Mouse (Mus musculus) forebrain, embryonic 14.5 days (tissue): Measurements from ENCODE around the gene Cnnm2. TPM values are rescaled to one million over a fixed set of nuclear protein-coding genes. Genes with fewer than 3 reads are reported as not detected.

ENCODE experiments used
- ATAC-seq: fragments of 200-750 bp; cut with Nextera tagmentation; 2 replicates; pipeline ENCODE4 v1.8.0; 2017; ENCODE audit warnings: mild to moderate bottlenecking, moderate library complexity
- DNase-seq: peaks from one replicate; pipeline ENCODE4 v3.0.0-alpha.2; 2015; ENCODE audit warnings: low spot score
- H3K27ac ChIP-seq: fragments of 300-500 bp; sonication (generic); 2 replicates; pipeline ENCODE4 v1.5.1; 2014; ENCODE audit warnings: low read depth, mild to moderate bottlenecking, control low read depth, low read length, moderate library complexity
- H3K27me3 ChIP-seq: fragments of 300-500 bp; sonication (generic); replicated peaks from 2 replicates; pipeline ENCODE4 v1.6.1; 2014; ENCODE audit warnings: low read length, control low read depth, mixed read lengths; ENCODE audit not compliant: control insufficient read depth, insufficient read depth
- H3K36me3 ChIP-seq: fragments of 300-500 bp; sonication (generic); 2 replicates; pipeline ENCODE4 v1.6.1; 2014; ENCODE audit warnings: low read length, control low read depth; ENCODE audit not compliant: control insufficient read depth, insufficient read depth
- H3K4me1 ChIP-seq: fragments of 300-500 bp; sonication (generic); 2 replicates; pipeline ENCODE4 v1.6.1; 2014; ENCODE audit warnings: antibody characterized with exemption, low read length, control low read depth; ENCODE audit not compliant: control insufficient read depth, insufficient read depth
- H3K4me2 ChIP-seq: fragments of 300-500 bp; sonication (generic); 2 replicates; pipeline ENCODE4 v1.6.1; 2014; ENCODE audit warnings: mild to moderate bottlenecking, control low read depth, low read length
- H3K4me3 ChIP-seq: fragments of 300-500 bp; sonication (generic); 2 replicates; pipeline ENCODE4 v1.5.1; 2014; ENCODE audit warnings: low read depth, low read length, control low read depth
- H3K9ac ChIP-seq: fragments of 300-500 bp; sonication (generic); 2 replicates; pipeline ENCODE4 v1.6.1; 2014; ENCODE audit warnings: mild to moderate bottlenecking, low read length, control low read depth, moderate library complexity
- H3K9me3 ChIP-seq: fragments of 300-500 bp; sonication (generic); replicated peaks from 2 replicates; pipeline ENCODE4 v1.6.1; 2016; ENCODE audit warnings: low read length, control low read depth, mixed read lengths; ENCODE audit not compliant: control insufficient read depth
- WGBS: fragments of 180-500 bp; shearing (Covaris S2); extraction: QIAGEN DNeasy Blood & Tissue Kit; methylation state at CpG from one replicate; pipeline ENCODE4 v1.1.7; 2014; 5-methylcytosine and 5-hydroxymethylcytosine counted together
- polyA plus RNA-seq: library from polyadenylated mRNA; unstranded; fragments of >200 nt; fragmentation: Nextera tagmentation; extraction: Ambion mirVana; gene quantifications from 2 replicates; pipeline ENCODE4 v1.2.1, GENCODE M21; 2014

Cnnm2 gene
- polyA plus RNA-seq, 1 experiment from 2014 or later: 2.8 TPM

- H3K27ac ChIP-seq: no peak overlapping the region
- H3K4me3 ChIP-seq: no peak overlapping the region
- H3K9me3 ChIP-seq: no peaks in the 10 kb centered on the region
- H3K4me1 ChIP-seq: no peaks in the 10 kb centered on the region
- no peaks in the 10 kb centered on the region for H3K36me3 ChIP-seq
- ATAC-seq (no peak), DNase-seq (no peak)
- 78% methylated on average over 3 of the region's 3 CpGs for WGBS
- H3K27me3 ChIP-seq: no peaks in the 10 kb centered on the region
- no peak overlapping the region for H3K9ac ChIP-seq
- H3K4me2 ChIP-seq: no peak overlapping the region
Measured at GRCm38 (mm10) chr19:46836085-46836484, 74.7 kb downstream of the Cnnm2 start.

GRCm38 (mm10) chr19:46837290-46838079, 76.1 kb downstream of the Cnnm2 start:
- DNase-seq (no peak), ATAC-seq (no peak)
- H3K36me3 ChIP-seq: no peaks in the 10 kb centered on the region
- 93% methylated on average over 11 of the region's 11 CpGs for WGBS
- no peaks in the 10 kb centered on the region for H3K9me3 ChIP-seq
- no peak overlapping the region for H3K9ac ChIP-seq
- H3K4me2 ChIP-seq: no peak overlapping the region
- H3K4me1 ChIP-seq: no peaks in the 10 kb centered on the region
- no peak overlapping the region for H3K27ac ChIP-seq
- no peaks in the 10 kb centered on the region for H3K27me3 ChIP-seq
- no peak overlapping the region for H3K4me3 ChIP-seq

- Histone ChIP-seq H3K4me2 (no peak overlapping the region), H3K9ac (no peak overlapping the region), H3K4me3 (no peak overlapping the region), H3K27ac (no peak overlapping the region), H3K27me3 (no peaks in the 10 kb centered on the region), H3K4me1 (no peaks in the 10 kb centered on the region), H3K36me3 (no peaks in the 10 kb centered on the region), H3K9me3 (no peaks in the 10 kb centered on the region)
- no peak for DNase-seq
- 87% methylated on average over 4 of the region's 4 CpGs for WGBS
- no peak for ATAC-seq
Measured at GRCm38 (mm10) chr19:46841016-46841415, 79.6 kb downstream of the Cnnm2 start.

- WGBS: 90% methylated on average over 2 of the region's 2 CpGs
- no peaks in the 10 kb centered on the region for H3K4me1 ChIP-seq
- no peak overlapping the region for H3K9ac ChIP-seq
- ATAC-seq (no peak), DNase-seq (no peak)
- no peaks in the 10 kb centered on the region for H3K27me3 ChIP-seq
- no peaks in the 10 kb centered on the region for H3K9me3 ChIP-seq
- H3K27ac ChIP-seq: no peak overlapping the region
- H3K4me2 ChIP-seq: no peak overlapping the region
- no peaks in the 10 kb centered on the region for H3K36me3 ChIP-seq
- H3K4me3 ChIP-seq: no peak overlapping the region
Measured at GRCm38 (mm10) chr19:46843030-46843429, 81.6 kb downstream of the Cnnm2 start.

GRCm38 (mm10) chr19:46846056-46846455, 84.7 kb downstream of the Cnnm2 start:
- no peaks in the 10 kb centered on the region for H3K4me1 ChIP-seq
- no peak overlapping the region for H3K4me2 ChIP-seq
- WGBS: 89% methylated on average over 7 of the region's 7 CpGs
- no peak for ATAC-seq
- no peaks in the 10 kb centered on the region for H3K9me3 ChIP-seq
- DNase-seq: no peak
- H3K36me3 ChIP-seq: no peaks in the 10 kb centered on the region
- no peak overlapping the region for H3K9ac ChIP-seq
- H3K27ac ChIP-seq: no peak overlapping the region
- H3K27me3 ChIP-seq: no peaks in the 10 kb centered on the region
- no peak overlapping the region for H3K4me3 ChIP-seq

- Histone ChIP-seq H3K9me3 (no peaks in the 10 kb centered on the region), H3K27me3 (no peaks in the 10 kb centered on the region), H3K4me3 (no peak overlapping the region), H3K4me1 (no peaks in the 10 kb centered on the region), H3K4me2 (no peak overlapping the region), H3K9ac (no peak overlapping the region), H3K27ac (no peak overlapping the region), H3K36me3 (no peaks in the 10 kb centered on the region)
- no peak for DNase-seq
- WGBS: 88% methylated on average over 5 of the region's 5 CpGs
- ATAC-seq: no peak
Measured at GRCm38 (mm10) chr19:46846459-46846858, 85.1 kb downstream of the Cnnm2 start.

GRCm38 (mm10) chr19:46848381-46849268, 87.2 kb downstream of the Cnnm2 start:
- Histone ChIP-seq H3K9ac (no peak overlapping the region), H3K4me2 (no peak overlapping the region), H3K27ac (no peak overlapping the region), H3K9me3 (no peaks in the 10 kb centered on the region), H3K36me3 (no peaks in the 10 kb centered on the region), H3K4me3 (no peak overlapping the region), H3K4me1 (no peaks in the 10 kb centered on the region), H3K27me3 (no peaks in the 10 kb centered on the region)
- WGBS: 48% methylated on average over 14 of the region's 14 CpGs
- no peak for DNase-seq
- ATAC-seq: no peak

- no peak for DNase-seq
- Histone ChIP-seq H3K4me2 (no peak overlapping the region), H3K27ac (no peak overlapping the region), H3K4me3 (no peak overlapping the region), H3K9me3 (no peaks in the 10 kb centered on the region), H3K27me3 (no peaks in the 10 kb centered on the region), H3K9ac (no peak overlapping the region), H3K4me1 (no peaks in the 10 kb centered on the region), H3K36me3 (no peaks in the 10 kb centered on the region)
- ATAC-seq: no peak
- WGBS: 86% methylated on average over 9 of the region's 9 CpGs
Measured at GRCm38 (mm10) chr19:46849443-46849997, 88.1 kb downstream of the Cnnm2 start.
